Mouse (Mus musculus): ENCODE data around the gene Slc7a7. TPM values are rescaled to one million over a fixed set of nuclear protein-coding genes. Genes with fewer than 3 reads are reported as not detected.

Slc7a7 gene
- polyA plus RNA-seq, 2 experiments = 4.9 to 7.8 TPM

DNA sequence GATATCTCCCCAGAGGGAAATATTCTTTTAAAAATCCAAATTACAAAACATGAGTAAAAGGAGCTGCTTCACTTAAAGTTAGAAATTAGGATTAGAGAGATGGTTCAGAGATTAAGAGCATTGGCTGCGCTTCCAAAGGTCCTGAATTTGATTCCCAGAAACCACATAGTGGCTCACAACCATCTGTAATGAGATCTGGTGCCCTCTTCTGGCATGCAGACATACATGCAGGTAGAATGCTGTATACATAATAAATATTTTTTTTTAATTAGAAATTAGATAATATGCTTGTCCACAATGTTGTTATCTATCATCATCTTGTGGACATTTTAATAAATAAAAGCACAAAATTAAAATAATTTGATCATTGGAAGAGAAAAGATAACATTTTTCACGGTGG is 89.0 kb downstream of the Slc7a7 start:
- Histone ChIP-seq H3K4me2 (ENCODE audit: low read depth) (no peak overlapping the region), H3K4me1 (replicated peaks; ENCODE audit: control insufficient read depth in 2 of 2, insufficient read depth in 2 of 2, low read length in 1 of 2) (no peaks in the 10 kb centered on the region), H3K27ac (no peak overlapping the region), H3K36me3 (replicated peaks; ENCODE audit: control insufficient read depth, insufficient read depth, low read depth) (no peaks in the 10 kb centered on the region), H3K9me3 (ENCODE audit: control insufficient read depth, low read length) (no peaks in the 10 kb centered on the region), H3K27me3 (ENCODE audit: control insufficient read depth, insufficient read depth, low read length) (no peaks in the 10 kb centered on the region), H3K9ac (replicated peaks) (no peak overlapping the region), H3K4me3 (ENCODE audit: insufficient read depth in 1 of 2, low read depth in 2 of 2, low read length in 2 of 2) (no peak overlapping the region)
- DNase-seq (ENCODE audit: low read depth in 3 of 3, low spot score in 3 of 3) (no peak), ATAC-seq (ENCODE audit: insufficient read depth) (no peak)
- TF ChIP-seq CTCF (IDR thresholded peaks at IDR 0.05; ENCODE audit: low read depth) = peak; percentile 31; the same call in 1 of the 2 replicates
- TF ChIP-seq EP300 (IDR thresholded peaks at IDR 0.05; ENCODE audit: low read depth) = no peak
- WGBS (ENCODE audit: insufficient replicate concordance) = 49% methylated on average over 2 of the region's 2 CpGs

DNA sequence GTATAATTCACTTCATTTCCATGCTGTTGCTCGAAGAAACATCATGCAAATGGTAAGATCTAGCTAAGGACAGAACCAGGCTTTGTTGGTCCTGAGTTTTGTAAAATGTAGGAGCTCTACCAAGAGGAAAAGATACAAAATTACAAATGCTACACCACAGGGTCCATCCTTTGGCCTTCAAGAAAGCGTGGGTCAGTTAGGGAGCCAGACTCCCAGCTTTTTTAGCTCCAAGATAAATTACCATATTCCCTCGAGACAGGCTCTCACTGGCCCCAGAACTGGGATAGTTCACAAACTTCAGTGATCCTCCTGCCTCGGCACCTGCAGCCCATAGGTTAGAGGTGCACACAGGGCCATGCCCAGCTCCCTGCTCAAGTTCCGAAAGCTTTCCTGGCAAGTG is 93.1 kb downstream of the Slc7a7 start:
- DNase-seq (ENCODE audit: low read depth in 3 of 3, low spot score in 3 of 3) (no peak), ATAC-seq (ENCODE audit: insufficient read depth) (no peak)
- 43% methylated on average over 5 of the region's 5 CpGs for WGBS (ENCODE audit: insufficient replicate concordance)
- H3K4me2 ChIP-seq (ENCODE audit: low read depth) = no peak overlapping the region
- no peaks in the 10 kb centered on the region for H3K4me1 ChIP-seq (replicated peaks; ENCODE audit: control insufficient read depth in 2 of 2, insufficient read depth in 2 of 2, low read length in 1 of 2)
- no peak overlapping the region for H3K9ac ChIP-seq (replicated peaks)
- no peaks in the 10 kb centered on the region for H3K9me3 ChIP-seq (ENCODE audit: control insufficient read depth, low read length)
- H3K36me3 ChIP-seq (replicated peaks; ENCODE audit: control insufficient read depth, insufficient read depth, low read depth) = no peaks in the 10 kb centered on the region
- TF ChIP-seq CTCF (IDR thresholded peaks at IDR 0.05; ENCODE audit: low read depth) (no peak), EP300 (IDR thresholded peaks at IDR 0.05; ENCODE audit: low read depth) (no peak)
- H3K27me3 ChIP-seq (ENCODE audit: control insufficient read depth, insufficient read depth, low read length) = no peaks in the 10 kb centered on the region
- H3K27ac ChIP-seq = no peak overlapping the region
- H3K4me3 ChIP-seq (ENCODE audit: insufficient read depth in 1 of 2, low read depth in 2 of 2, low read length in 2 of 2) = no peak overlapping the region

DNA sequence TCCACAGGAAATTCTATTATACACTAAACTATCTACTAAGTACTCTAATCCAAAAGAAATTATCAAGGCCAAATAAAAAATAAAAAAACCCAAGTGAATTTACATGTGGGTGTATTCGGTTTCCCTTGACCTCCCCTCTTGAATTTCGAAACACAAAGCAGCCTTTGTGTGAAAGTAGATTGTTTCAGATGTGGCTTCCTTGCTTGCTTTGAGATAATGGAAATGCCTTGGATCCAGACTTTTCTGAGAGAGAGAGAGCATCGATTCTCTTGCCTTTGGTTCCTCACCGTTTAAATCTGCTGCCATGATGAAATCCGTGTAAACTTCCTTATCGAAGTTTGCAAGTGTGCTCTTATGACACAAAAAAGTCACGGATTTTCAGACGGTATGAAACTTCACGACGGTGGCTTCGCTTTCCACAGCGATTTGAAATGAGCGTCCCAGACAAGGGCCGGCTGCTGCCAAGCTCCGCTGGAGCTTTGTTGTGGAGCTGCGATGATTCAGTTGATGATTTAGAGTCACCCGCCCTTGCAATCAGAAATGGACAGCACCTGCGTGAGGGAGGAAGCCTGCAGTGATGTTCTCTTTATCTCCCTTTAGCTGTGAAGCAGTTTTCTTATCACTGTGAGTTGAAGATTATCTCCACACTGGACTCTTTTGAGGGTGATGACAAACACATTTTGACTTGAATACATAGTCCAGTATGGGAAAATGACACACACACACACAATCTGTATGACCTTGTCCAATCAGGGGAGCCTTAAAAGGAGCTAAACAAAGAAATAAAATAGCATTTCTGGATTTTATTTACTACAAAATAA is 95.8 kb downstream of the Slc7a7 start:
- ATAC-seq (ENCODE audit: insufficient read depth) (no peak), DNase-seq (ENCODE audit: low read depth in 3 of 3, low spot score in 3 of 3) (no peak)
- H3K27me3 ChIP-seq (ENCODE audit: control insufficient read depth, insufficient read depth, low read length) = no peaks in the 10 kb centered on the region
- no peak overlapping the region for H3K27ac ChIP-seq
- no peaks in the 10 kb centered on the region for H3K9me3 ChIP-seq (ENCODE audit: control insufficient read depth, low read length)
- no peaks in the 10 kb centered on the region for H3K36me3 ChIP-seq (replicated peaks; ENCODE audit: control insufficient read depth, insufficient read depth, low read depth)
- TF ChIP-seq EP300 (IDR thresholded peaks at IDR 0.05; ENCODE audit: low read depth) = no peak
- TF ChIP-seq CTCF (IDR thresholded peaks at IDR 0.05; ENCODE audit: low read depth) = no peak
- no peak overlapping the region for H3K4me3 ChIP-seq (ENCODE audit: insufficient read depth in 1 of 2, low read depth in 2 of 2, low read length in 2 of 2)
- H3K4me2 ChIP-seq (ENCODE audit: low read depth) = no peak overlapping the region
- H3K4me1 ChIP-seq (replicated peaks; ENCODE audit: control insufficient read depth in 2 of 2, insufficient read depth in 2 of 2, low read length in 1 of 2) = no peaks in the 10 kb centered on the region
- WGBS (ENCODE audit: insufficient replicate concordance) = 66% methylated on average over 18 of the region's 18 CpGs
- no peak overlapping the region for H3K9ac ChIP-seq (replicated peaks)

Other genes starting within 250 kb of the Slc7a7 start
- gene Dad1, start 163.7 kb downstream of the Slc7a7 start, polyA plus RNA-seq (2012; rRNA removed) = 133 and 145 TPM in 2 replicates
- 221 and 224 TPM in 2 replicates for gene Dad1, start 163.7 kb downstream of the Slc7a7 start, polyA plus RNA-seq (2014; fragmentation: Nextera tagmentation; extraction: Ambion mirVana)
- gene Abhd4, start 163.6 kb downstream of the Slc7a7 start, polyA plus RNA-seq (2012; rRNA removed) = 5.9 and 6.1 TPM in 2 replicates
- gene Abhd4, start 163.6 kb downstream of the Slc7a7 start, polyA plus RNA-seq (2014; fragmentation: Nextera tagmentation; extraction: Ambion mirVana) = 14.9 and 18.3 TPM in 2 replicates
- not detected in 2 replicates for gene Olfr49, start 132.8 kb downstream of the Slc7a7 start, polyA plus RNA-seq (2012; rRNA removed)
- gene Olfr49, start 132.8 kb downstream of the Slc7a7 start, polyA plus RNA-seq (2014; fragmentation: Nextera tagmentation; extraction: Ambion mirVana) = not detected in 2 replicates
- gene Oxa1l, start 56.9 kb downstream of the Slc7a7 start, polyA plus RNA-seq (2012; rRNA removed) = 27.9 and 29.8 TPM in 2 replicates
- gene Oxa1l, start 56.9 kb downstream of the Slc7a7 start, polyA plus RNA-seq (2014; fragmentation: Nextera tagmentation; extraction: Ambion mirVana) = 17.4 and 20.1 TPM in 2 replicates
- 107 and 177 TPM in 2 replicates for gene Mrpl52, start 9.1 kb upstream of the Slc7a7 start, polyA plus RNA-seq (2012; rRNA removed)
- 218 and 228 TPM in 2 replicates for gene Mrpl52, start 9.1 kb upstream of the Slc7a7 start, polyA plus RNA-seq (2014; fragmentation: Nextera tagmentation; extraction: Ambion mirVana)
- 17.7 and 19.0 TPM in 2 replicates for gene Mmp14, start 13.8 kb upstream of the Slc7a7 start, polyA plus RNA-seq (2012; rRNA removed)
- 14.4 and 15.5 TPM in 2 replicates for gene Mmp14, start 13.8 kb upstream of the Slc7a7 start, polyA plus RNA-seq (2014; fragmentation: Nextera tagmentation; extraction: Ambion mirVana)
- gene Lrp10, start 46.4 kb upstream of the Slc7a7 start, polyA plus RNA-seq (2012; rRNA removed) = 12.8 and 12.9 TPM in 2 replicates
- 11.1 and 17.2 TPM in 2 replicates for gene Lrp10, start 46.4 kb upstream of the Slc7a7 start, polyA plus RNA-seq (2014; fragmentation: Nextera tagmentation; extraction: Ambion mirVana)
- gene Rem2, start 58.3 kb upstream of the Slc7a7 start, polyA plus RNA-seq (2012; rRNA removed) = 0.09 and 0.12 TPM in 2 replicates
- 0.05 TPM in 1 of 2 replicates, not detected in the other for gene Rem2, start 58.3 kb upstream of the Slc7a7 start, polyA plus RNA-seq (2014; fragmentation: Nextera tagmentation; extraction: Ambion mirVana)
- gene Prmt5, start 99.7 kb upstream of the Slc7a7 start, polyA plus RNA-seq (2012; rRNA removed) = 23.1 and 24.5 TPM in 2 replicates
- gene Prmt5, start 99.7 kb upstream of the Slc7a7 start, polyA plus RNA-seq (2014; fragmentation: Nextera tagmentation; extraction: Ambion mirVana) = 26.8 and 28.5 TPM in 2 replicates
- gene Haus4, start 136.8 kb upstream of the Slc7a7 start, polyA plus RNA-seq (2012; rRNA removed) = 16.5 and 24.2 TPM in 2 replicates
- gene Haus4, start 136.8 kb upstream of the Slc7a7 start, polyA plus RNA-seq (2014; fragmentation: Nextera tagmentation; extraction: Ambion mirVana) = 31.6 and 33.7 TPM in 2 replicates
- gene Ajuba, start 159.8 kb upstream of the Slc7a7 start, polyA plus RNA-seq (2012; rRNA removed) = 3.7 TPM in 2 replicates
- gene Ajuba, start 159.8 kb upstream of the Slc7a7 start, polyA plus RNA-seq (2014; fragmentation: Nextera tagmentation; extraction: Ambion mirVana) = 1.0 and 1.8 TPM in 2 replicates
- 2.2 and 4.3 TPM in 2 replicates for gene 4931414P19Rik, start 188.2 kb upstream of the Slc7a7 start, polyA plus RNA-seq (2012; rRNA removed)
- gene 4931414P19Rik, start 188.2 kb upstream of the Slc7a7 start, polyA plus RNA-seq (2014; fragmentation: Nextera tagmentation; extraction: Ambion mirVana) = 1.1 and 1.9 TPM in 2 replicates
- 95.4 and 111 TPM in 2 replicates for gene Psmb5, start 200.2 kb upstream of the Slc7a7 start, polyA plus RNA-seq (2012; rRNA removed)
- 205 and 223 TPM in 2 replicates for gene Psmb5, start 200.2 kb upstream of the Slc7a7 start, polyA plus RNA-seq (2014; fragmentation: Nextera tagmentation; extraction: Ambion mirVana)
- not detected in 2 replicates for gene Psmb11, start 203.7 kb upstream of the Slc7a7 start, polyA plus RNA-seq (2012; rRNA removed)
- 0.03 TPM in 1 of 2 replicates, not detected in the other for gene Psmb11, start 203.7 kb upstream of the Slc7a7 start, polyA plus RNA-seq (2014; fragmentation: Nextera tagmentation; extraction: Ambion mirVana)
- not detected in 2 replicates for gene Gm17606, start 223.2 kb upstream of the Slc7a7 start, polyA plus RNA-seq (2012; rRNA removed)
- not detected in 2 replicates for gene Gm17606, start 223.2 kb upstream of the Slc7a7 start, polyA plus RNA-seq (2014; fragmentation: Nextera tagmentation; extraction: Ambion mirVana)
- 1.4 and 1.6 TPM in 2 replicates for gene Cdh24, start 223.6 kb upstream of the Slc7a7 start, polyA plus RNA-seq (2012; rRNA removed)
- gene Cdh24, start 223.6 kb upstream of the Slc7a7 start, polyA plus RNA-seq (2014; fragmentation: Nextera tagmentation; extraction: Ambion mirVana) = 0.08 and 0.13 TPM in 2 replicates

Data from liver, embryonic 14.5 days (tissue).